Mouse (Mus musculus) heart, postnatal 0 days (tissue): Measurements from ENCODE around the gene Traf7.

ENCODE experiments used
- CTCF ChIP-seq: IDR thresholded peaks from 2 replicates; pipeline ENCODE4 v1.5.1; 2016; ENCODE audit warnings: antibody characterized with exemption, control low read depth, low read depth
- EP300 ChIP-seq: IDR thresholded peaks from 2 replicates; pipeline ENCODE4 v1.6.1; 2016; ENCODE audit warnings: antibody characterized with exemption, low read depth

DNA sequence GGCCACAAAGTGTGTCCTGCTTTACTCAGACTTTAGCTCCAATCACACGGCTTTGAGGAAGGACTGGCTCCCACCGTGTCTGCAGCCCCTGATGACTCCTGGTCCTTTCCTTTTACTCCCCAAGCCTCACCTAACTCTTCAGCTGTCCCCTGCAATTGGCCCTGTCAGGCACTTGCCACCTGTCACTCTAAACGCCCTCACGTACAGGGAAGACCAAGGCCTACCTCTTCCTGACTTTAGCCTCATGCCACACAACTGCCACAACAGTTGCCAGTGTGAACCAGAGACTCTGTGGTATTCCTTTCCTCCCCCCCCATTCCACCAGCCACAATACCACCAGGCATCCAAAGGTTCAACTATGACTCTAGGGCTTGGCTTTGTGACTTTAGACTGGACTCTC lies 7.3 kb downstream of the Traf7 start:
- no peak for TF ChIP-seq EP300
- TF ChIP-seq CTCF, result no peak
